Comparison of ENCODE assay signal across 13 mouse cellular contexts in the genomic region with DNA sequence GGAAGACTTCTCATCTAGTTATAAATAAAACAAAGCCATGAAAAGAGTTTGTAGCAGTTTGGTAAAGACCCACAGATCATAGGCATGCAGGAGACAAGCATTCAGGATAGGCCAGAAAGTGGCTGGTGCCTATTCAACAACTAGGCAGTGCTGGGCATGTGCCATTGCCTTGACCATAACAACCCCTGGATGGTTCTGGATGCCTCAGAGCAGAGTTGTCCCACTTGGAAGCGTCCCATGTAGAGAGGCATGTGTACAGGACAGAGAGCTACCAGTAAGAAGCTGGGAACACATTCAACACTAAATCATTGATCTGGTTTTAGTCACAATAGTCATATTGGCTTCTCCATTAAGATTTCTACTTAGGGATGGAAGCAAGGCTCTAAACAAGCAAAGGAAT.
"Had no signal": no experiment of that assay in that cellular context is flagged by ENCODE, and none has a peak within 500 bp of the region (broad histone marks: within the 10 kb centered on the region; RNA-seq: fewer than 3 reads in every experiment).

No protein-coding gene starts in this region.

- H3K27me3 ChIP-seq: limb, embryonic 12.5 days; limb, embryonic 15.5 days; liver, embryonic 12.5 days; liver, embryonic 15.5 days had no signal

- H3K36me3 ChIP-seq: limb, embryonic 12.5 days; limb, embryonic 15.5 days; liver, embryonic 12.5 days; liver, embryonic 15.5 days had no signal

- DNase-seq: kidney, adult 9 months; kidney, postnatal 14 days; kidney, postnatal 4 days; left cerebral cortex, postnatal 4 days; lung, adult 2 months; lung, postnatal 14 days; lung, postnatal 4 days; midbrain, embryonic 14.5 days; thymus, postnatal 25 days had no signal

- H3K4me1 ChIP-seq: liver, embryonic 12.5 days; liver, embryonic 15.5 days had no signal

- H3K4me3 ChIP-seq: limb, embryonic 12.5 days; limb, embryonic 15.5 days; liver, embryonic 12.5 days; liver, embryonic 15.5 days had no signal

- H3K27ac ChIP-seq: limb, embryonic 12.5 days; limb, embryonic 15.5 days; liver, embryonic 12.5 days; liver, embryonic 15.5 days had no signal
